Mouse (Mus musculus) heart, embryonic 14.5 days (tissue): ENCODE data around the gene Cltb. TPM values are rescaled to one million over a fixed set of nuclear protein-coding genes. Genes with fewer than 3 reads are reported as not detected.

Experiments used
- ATAC-seq: fragments of 200-750 bp; cut with Nextera tagmentation; 2 replicates; pipeline ENCODE4 v1.8.0; 2017; ENCODE audit warnings: low read depth, moderate TSS enrichment; ENCODE audit not compliant: insufficient number of reproducible peaks, insufficient read depth, low FRiP score
- H3K27ac ChIP-seq, 2 experiments: fragments of 200-500 bp in 1 of 2; fragments of 300-500 bp in 1 of 2; sonication (generic) in 1 of 2; replicated peaks in 1 of 2; 2 replicates each; pipeline ENCODE4 v1.5.1; 2012 to 2014; ENCODE audit warnings: low read depth in 2 of 2, low read length in 2 of 2, control low read depth in 1 of 2, mild to moderate bottlenecking in 1 of 2, mixed read lengths in 1 of 2; ENCODE audit not compliant: control insufficient read depth in 1 of 2, insufficient read depth in 1 of 2
- H3K27me3 ChIP-seq: fragments of 300-500 bp; sonication (generic); 2 replicates; pipeline ENCODE4 v1.6.1; 2014; ENCODE audit warnings: mild to moderate bottlenecking, low read length, control low read depth; ENCODE audit not compliant: control insufficient read depth, insufficient read depth
- H3K36me3 ChIP-seq: fragments of 300-500 bp; sonication (generic); 2 replicates; pipeline ENCODE4 v1.6.1; 2014; ENCODE audit warnings: mild to moderate bottlenecking, control low read depth, low read length, mixed read lengths; ENCODE audit not compliant: control insufficient read depth, insufficient read depth
- H3K4me1 ChIP-seq, 2 experiments: fragments of 200-500 bp in 1 of 2; fragments of 300-500 bp in 1 of 2; sonication (generic) in 1 of 2; 2 replicates each; pipeline ENCODE4 v1.6.1; 2012 to 2014; ENCODE audit warnings: low read length in 2 of 2, control low read depth in 1 of 2, mixed read lengths in 1 of 2; ENCODE audit not compliant: control insufficient read depth in 2 of 2, insufficient read depth in 2 of 2
- H3K4me2 ChIP-seq: fragments of 300-500 bp; sonication (generic); 2 replicates; pipeline ENCODE4 v1.6.1; 2014; ENCODE audit warnings: mild to moderate bottlenecking, low read length
- H3K4me3 ChIP-seq, 2 experiments: fragments of 200-500 bp in 1 of 2; fragments of 300-500 bp in 1 of 2; sonication (generic) in 1 of 2; 2 replicates each; pipeline ENCODE4 v1.5.1; 2012 to 2014; ENCODE audit warnings: low read length in 2 of 2, mild to moderate bottlenecking in 2 of 2, control low read depth in 1 of 2, low read depth in 1 of 2, moderate library complexity in 1 of 2; ENCODE audit not compliant: control insufficient read depth in 1 of 2, insufficient read depth in 1 of 2
- H3K9ac ChIP-seq: fragments of 300-500 bp; sonication (generic); 2 replicates; pipeline ENCODE4 v1.6.1; 2014; ENCODE audit warnings: mild to moderate bottlenecking, low read length
- H3K9me3 ChIP-seq: fragments of 300-500 bp; sonication (generic); 2 replicates; pipeline ENCODE4 v1.6.1; 2016; ENCODE audit warnings: low read length, control low read depth; ENCODE audit not compliant: control insufficient read depth
- WGBS: fragments of 180-500 bp; shearing (Covaris S2); extraction: QIAGEN DNeasy Blood & Tissue Kit; methylation state at CpG from one replicate; pipeline ENCODE4 v1.1.7; 2014; 5-methylcytosine and 5-hydroxymethylcytosine counted together
- polyA plus RNA-seq: library from polyadenylated mRNA; unstranded; fragments of >200 nt; fragmentation: Nextera tagmentation; extraction: Ambion mirVana; gene quantifications from 2 replicates; pipeline ENCODE4 v1.2.1, GENCODE M21; 2014

Gene Cltb
- polyA plus RNA-seq, 1 experiment from 2014 or later: 45.0 TPM

DNA sequence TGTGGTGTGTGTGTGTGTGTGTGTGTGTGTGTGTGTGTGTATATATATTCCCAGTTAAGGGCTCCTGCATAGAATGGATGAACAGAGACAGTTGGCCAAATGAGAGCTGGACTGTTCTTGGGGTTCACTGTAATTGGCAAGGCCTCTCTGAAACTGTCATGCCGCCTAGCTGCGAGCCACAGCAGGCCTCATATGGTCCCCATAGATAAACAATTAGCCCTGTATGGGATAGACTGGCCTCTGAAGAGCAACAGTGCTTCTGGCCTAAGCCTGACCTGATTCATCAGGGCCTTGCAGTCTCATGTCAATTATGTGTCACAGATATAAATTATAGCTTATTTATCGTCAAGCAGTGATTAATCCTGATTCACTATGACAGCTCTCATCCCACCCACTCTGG is 3.1 kb downstream of the Cltb start:
- ATAC-seq: no peak
- Histone ChIP-seq H3K4me3 (no peak overlapping the region), H3K9ac (no peak overlapping the region), H3K36me3 (peaks cover 9% of the 10 kb centered on the region; the same call in 1 of the 2 replicates), H3K4me2 (no peak overlapping the region), H3K4me1 (peaks cover 8 to 21% of the 10 kb centered on the region in 2 experiments), H3K27ac (no peak overlapping the region), H3K9me3 (no peaks in the 10 kb centered on the region), H3K27me3 (no peaks in the 10 kb centered on the region)
- 82% methylated on average over 3 of the region's 3 CpGs for WGBS

DNA sequence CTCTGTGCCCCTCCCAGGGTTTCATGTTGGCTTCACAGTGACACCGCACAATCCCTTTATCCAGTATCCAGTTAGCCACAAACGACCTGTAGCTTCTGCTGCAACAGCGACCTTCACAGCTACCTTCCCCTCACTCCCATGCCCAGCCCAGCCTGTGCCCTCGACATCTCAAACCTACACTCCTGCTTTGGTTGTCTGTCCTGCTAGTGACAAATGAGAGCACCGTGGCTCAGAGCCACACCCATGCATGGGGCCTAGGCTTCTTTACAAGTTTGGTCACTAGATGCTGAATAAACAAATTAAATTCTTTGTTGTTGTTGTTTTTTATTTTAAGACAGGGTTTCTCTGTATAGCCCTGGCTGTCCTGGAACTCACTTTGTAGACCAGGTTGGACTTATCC is 3.9 kb downstream of the Cltb start:
- Histone ChIP-seq H3K27me3 (no peaks in the 10 kb centered on the region), H3K9me3 (no peaks in the 10 kb centered on the region), H3K4me3 (no peak overlapping the region), H3K4me2 (no peak overlapping the region), H3K36me3 (peaks cover 9% of the 10 kb centered on the region; the same call in 1 of the 2 replicates), H3K4me1 (peaks cover 8 to 21% of the 10 kb centered on the region in 2 experiments), H3K27ac (no peak overlapping the region), H3K9ac (no peak overlapping the region)
- ATAC-seq: no peak
- 59% methylated on average over 5 of the region's 5 CpGs for WGBS

GRCm38 (mm10) chr13:54605426-54605825 is 5.7 kb downstream of the Cltb start:
- no peak overlapping the region for H3K27ac ChIP-seq
- H3K4me3 ChIP-seq: no peak overlapping the region
- H3K36me3 ChIP-seq: peaks cover 9% of the 10 kb centered on the region; the same call in 1 of the 2 replicates
- ATAC-seq: no peak
- no peaks in the 10 kb centered on the region for H3K27me3 ChIP-seq
- 70% methylated on average over 5 of the region's 5 CpGs for WGBS
- H3K4me2 ChIP-seq: no peak overlapping the region
- H3K9ac ChIP-seq: no peak overlapping the region
- H3K4me1 ChIP-seq: peaks cover 3 to 19% of the 10 kb centered on the region in 2 experiments; a peak in 3 of 4 replicates
- H3K9me3 ChIP-seq: no peaks in the 10 kb centered on the region

DNA sequence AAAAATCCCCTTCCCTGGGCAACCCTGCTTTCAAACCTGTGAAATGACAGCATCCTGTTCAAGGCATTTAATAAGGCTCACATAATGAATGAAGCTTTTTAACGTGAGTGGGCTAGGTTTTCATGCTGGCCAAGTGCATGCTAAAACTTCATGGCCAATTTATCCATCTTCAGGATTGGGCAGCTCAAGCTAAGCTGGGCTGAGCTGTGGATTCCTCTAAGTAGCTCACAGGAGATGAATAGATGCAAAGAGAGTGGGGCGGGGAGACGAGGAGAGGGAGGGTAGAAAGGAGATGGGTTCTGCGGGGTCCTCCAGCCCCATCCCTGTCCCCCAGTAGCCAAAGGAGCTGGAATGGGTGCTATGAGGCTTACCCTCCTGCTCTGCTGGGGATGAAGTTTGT is 6.9 kb downstream of the Cltb start:
- Histone ChIP-seq H3K4me3 (no peak overlapping the region), H3K27ac (no peak overlapping the region), H3K9ac (no peak overlapping the region), H3K36me3 (peaks cover 10% of the 10 kb centered on the region; the same call in 1 of the 2 replicates), H3K9me3 (no peaks in the 10 kb centered on the region), H3K4me1 (peaks cover 3 to 7% of the 10 kb centered on the region in 2 experiments; a peak in 3 of 4 replicates), H3K4me2 (no peak overlapping the region), H3K27me3 (no peaks in the 10 kb centered on the region)
- 75% methylated on average over 4 of the region's 4 CpGs for WGBS
- ATAC-seq: no peak

- H3K27me3 ChIP-seq: no peaks in the 10 kb centered on the region
- no peak for ATAC-seq
- H3K36me3 ChIP-seq: peaks cover 16% of the 10 kb centered on the region; the same call in 1 of the 2 replicates
- H3K9ac ChIP-seq: no peak overlapping the region
- H3K9me3 ChIP-seq: no peaks in the 10 kb centered on the region
- no peak overlapping the region for H3K27ac ChIP-seq
- H3K4me3 ChIP-seq: no peak overlapping the region
- 0 out of 4 replicates have a peak, but pooled peaks cover 0 to under 1% of the 10 kb centered on the region in 2 experiments for H3K4me1 ChIP-seq
- no peak overlapping the region for H3K4me2 ChIP-seq
These were observed 7.6 kb downstream of the Cltb start for GRCm38 (mm10) chr13:54603501-54603900.

DNA sequence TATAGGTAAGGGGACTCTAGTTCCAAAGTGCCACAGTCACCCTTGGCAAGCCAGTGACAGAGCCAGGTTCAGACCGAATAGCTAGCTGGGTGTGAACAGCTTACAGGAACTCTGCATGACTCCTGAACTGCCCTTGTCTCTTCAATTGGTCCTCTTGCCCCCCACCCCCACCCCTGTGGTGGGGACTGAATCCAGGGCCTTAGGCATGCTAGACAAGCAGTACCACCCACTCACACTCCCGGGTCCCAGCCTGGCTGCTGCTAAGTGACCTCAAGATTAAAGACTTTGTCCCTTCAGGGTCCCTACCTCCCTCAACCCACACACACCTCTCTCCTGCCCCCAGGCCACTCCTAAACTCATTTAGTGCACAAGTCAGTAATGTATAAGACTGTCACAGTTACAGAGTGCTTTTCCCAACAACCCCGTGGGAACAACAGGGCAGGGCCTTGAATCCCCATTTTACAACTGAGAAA is 8.5 kb downstream of the Cltb start:
- H3K36me3 ChIP-seq: peaks cover 21% of the 10 kb centered on the region; the same call in 1 of the 2 replicates
- ATAC-seq: no peak
- WGBS: 46% methylated on average over 3 of the region's 3 CpGs
- no peak overlapping the region for H3K27ac ChIP-seq
- H3K4me2 ChIP-seq: no peak overlapping the region
- peaks cover 2 to 3% of the 10 kb centered on the region in 2 experiments; a peak in 2 of 4 replicates for H3K4me1 ChIP-seq
- no peak overlapping the region for H3K9ac ChIP-seq
- H3K9me3 ChIP-seq: no peaks in the 10 kb centered on the region
- no peaks in the 10 kb centered on the region for H3K27me3 ChIP-seq
- H3K4me3 ChIP-seq: no peak overlapping the region

- peaks cover 25% of the 10 kb centered on the region for H3K36me3 ChIP-seq
- H3K4me3 ChIP-seq: no peak overlapping the region
- no peak for ATAC-seq
- H3K9me3 ChIP-seq: no peaks in the 10 kb centered on the region
- no peaks in the 10 kb centered on the region for H3K27me3 ChIP-seq
- H3K27ac ChIP-seq: no peak overlapping the region
- no peak overlapping the region for H3K4me2 ChIP-seq
- H3K9ac ChIP-seq: no peak overlapping the region
- H3K4me1 ChIP-seq: peaks cover 23 to 27% of the 10 kb centered on the region in 2 experiments
- WGBS: 87% methylated on average over 12 of the region's 12 CpGs
These were observed 12.5 kb downstream of the Cltb start for GRCm38 (mm10) chr13:54598622-54599143.

GRCm38 (mm10) chr13:54596870-54597269 is 14.3 kb downstream of the Cltb start:
- Histone ChIP-seq H3K36me3 (peaks cover 37% of the 10 kb centered on the region), H3K4me2 (peak overlapping the region; percentile 26; the same call in 1 of the 2 replicates), H3K4me1 (peaks cover 23 to 28% of the 10 kb centered on the region in 2 experiments), H3K4me3 (no peak overlapping the region), H3K9ac (peak overlapping the region; percentile 41), H3K27me3 (no peaks in the 10 kb centered on the region), H3K27ac (peak overlapping the region; percentile 47 to 78), H3K9me3 (no peaks in the 10 kb centered on the region)
- peak; percentile 1; the same call in 1 of the 2 replicates for ATAC-seq
- WGBS: 37% methylated on average over 5 of the region's 5 CpGs
